Mouse (Mus musculus) heart, adult 18-20 months (tissue): ENCODE results near the gene Ppp1r1b. TPM values are rescaled to one million over a fixed set of nuclear protein-coding genes. Genes with fewer than 3 reads are reported as not detected.
"Not testable (repeated sequence)": the region's sequence is repeated elsewhere in the genome, so short reads cannot be mapped to it uniquely, and the experiment has no call there.

ENCODE experiments used
- DNase-seq, 2 experiments: peaks; one replicate each; pipeline ENCODE4 v3.0.0; 2021 to 2022; ENCODE audit warnings: mixed read lengths in 1 of 2
- total RNA-seq, 2 experiments: library from RNA; stranded (reverse); gene quantifications; 2 replicates each; pipeline ENCODE4 v1.2.3; 2021

The Ppp1r1b gene
- total RNA-seq, 2 experiments from 2014 or later, result 4.3 to 5.1 TPM

GRCm38 (mm10) chr11:98373244-98373643, 25.0 kb downstream of the Ppp1r1b start:
- DNase-seq, result no peak

DNA sequence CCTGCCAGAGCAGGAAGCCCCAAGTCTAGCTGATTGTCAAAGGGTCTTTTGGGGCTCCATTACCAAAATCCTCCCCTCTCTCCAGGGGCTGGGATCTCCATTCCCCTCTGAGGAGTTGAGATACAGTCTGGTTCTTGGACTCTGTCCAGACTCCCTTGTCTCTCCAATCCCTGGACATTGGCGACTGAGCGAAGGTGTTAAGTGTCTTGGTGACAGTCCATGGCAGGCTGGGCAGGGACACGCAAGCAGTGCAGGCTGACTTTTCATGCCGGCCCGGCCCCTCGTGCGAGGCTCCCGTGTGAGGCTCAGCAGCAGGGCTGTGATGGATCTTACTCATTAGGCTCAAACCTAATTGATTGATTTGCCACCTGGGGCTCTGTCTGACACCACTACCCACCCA, 26.1 kb downstream of the Ppp1r1b start:
- peak; percentile 67 to 72 for DNase-seq

- DNase-seq, result no peak
Measured at GRCm38 (mm10) chr11:98376756-98377155, 28.6 kb downstream of the Ppp1r1b start.

DNA sequence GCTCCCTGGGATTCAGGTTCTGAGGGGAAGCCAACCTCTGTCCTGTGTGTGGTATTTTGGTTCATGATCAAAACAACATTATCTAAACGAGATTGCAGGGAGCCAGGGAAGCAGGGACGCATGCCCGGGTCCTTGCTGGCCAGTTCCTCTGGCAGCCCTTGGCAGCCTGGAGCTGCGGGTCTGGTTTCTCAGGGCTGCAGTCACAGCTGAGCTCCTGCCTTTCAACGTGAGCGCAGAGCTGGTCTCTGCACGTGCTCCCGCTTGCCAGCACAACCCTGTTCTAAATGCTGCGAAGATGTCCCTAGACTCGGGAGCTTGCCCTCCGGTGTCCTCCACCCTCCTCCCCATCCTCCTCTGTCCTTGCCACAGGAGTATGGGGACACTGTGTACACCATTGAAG, 29.6 kb downstream of the Ppp1r1b start:
- DNase-seq, result peak; percentile 73 to 89

- peak; percentile 67 to 82 for DNase-seq
Measured at GRCm38 (mm10) chr11:98379379-98379778, 31.2 kb downstream of the Ppp1r1b start.

- DNase-seq, result peak; percentile 71 to 73
Measured at GRCm38 (mm10) chr11:98380106-98380505, 31.9 kb downstream of the Ppp1r1b start.

DNA sequence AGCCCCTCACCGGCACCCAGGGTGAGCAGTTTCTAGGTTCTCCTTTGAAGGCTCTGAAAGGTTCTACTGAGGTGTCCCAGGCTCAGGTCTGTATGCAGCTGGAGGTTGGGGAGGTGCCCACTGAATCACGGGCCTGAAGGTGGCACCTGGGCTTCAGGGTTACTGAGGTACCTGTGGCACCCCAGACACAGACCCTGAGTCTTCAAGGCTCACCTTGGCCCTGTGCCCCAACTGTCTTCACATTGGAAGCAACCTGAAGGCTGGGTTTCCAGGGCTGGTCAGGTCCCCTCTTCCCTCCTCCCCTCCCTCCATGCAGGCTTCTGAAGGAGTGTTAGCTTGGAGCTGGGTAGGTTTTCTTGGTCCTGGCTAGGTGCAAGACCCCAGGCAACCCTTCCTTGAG, 33.4 kb downstream of the Ppp1r1b start:
- no peak for DNase-seq

GRCm38 (mm10) chr11:98382405-98382804, 34.2 kb downstream of the Ppp1r1b start:
- not testable (repeated sequence) for DNase-seq

GRCm38 (mm10) chr11:98383261-98384030, 35.2 kb downstream of the Ppp1r1b start, which contains the start of gene Tcap:
Gene Tcap, plus strand, starts transcription at chr11:98383811.
- peak; percentile 81 to 83 for DNase-seq

- no peak for DNase-seq
Measured at GRCm38 (mm10) chr11:98384216-98384615, 36.0 kb downstream of the Ppp1r1b start.

DNA sequence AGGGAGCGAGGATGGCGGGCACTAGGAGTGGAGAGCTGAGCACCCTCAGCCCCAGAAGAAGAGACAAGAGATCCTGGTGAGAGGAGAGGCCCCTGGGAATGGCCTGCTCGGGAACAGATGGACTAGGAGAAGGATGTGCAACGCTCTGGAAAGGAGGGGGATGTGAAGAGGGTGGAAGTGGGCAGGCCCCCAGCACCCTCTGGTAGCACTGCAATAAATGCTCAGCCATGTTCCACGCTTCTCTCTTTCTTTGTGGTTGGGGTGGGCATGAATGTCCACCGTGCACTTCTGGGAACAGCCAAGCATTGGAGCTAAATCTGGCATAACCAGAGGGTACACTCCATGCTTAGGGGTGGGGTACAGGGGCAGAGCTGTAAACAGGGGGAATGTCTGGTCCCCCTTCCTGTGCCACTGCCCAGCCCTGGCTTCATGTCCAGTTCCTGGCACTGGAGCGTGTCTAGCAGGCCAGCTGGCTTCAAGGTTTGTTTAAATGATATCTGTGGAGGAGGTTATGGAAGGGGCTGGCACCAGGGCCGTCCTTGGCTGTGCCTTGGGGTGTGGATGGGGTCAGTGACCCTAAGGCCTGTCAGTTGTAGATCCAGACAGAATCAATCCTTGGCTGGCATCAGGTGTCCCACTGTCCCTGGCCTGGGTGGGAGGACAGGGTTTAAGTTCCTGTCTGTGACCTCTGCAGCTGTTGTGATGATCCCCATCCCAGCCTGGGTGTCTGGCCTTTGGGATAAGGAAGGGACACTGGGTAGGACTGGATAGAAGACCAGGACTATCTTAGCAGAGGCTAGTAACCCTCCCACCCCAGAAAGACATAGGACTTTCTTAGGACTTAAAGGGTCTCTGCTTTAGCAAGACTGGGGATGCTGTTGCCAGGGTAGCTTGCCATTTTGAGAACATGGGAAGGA, 36.8 kb downstream of the Ppp1r1b start:
- DNase-seq, result peak; percentile 76 to 78

DNA sequence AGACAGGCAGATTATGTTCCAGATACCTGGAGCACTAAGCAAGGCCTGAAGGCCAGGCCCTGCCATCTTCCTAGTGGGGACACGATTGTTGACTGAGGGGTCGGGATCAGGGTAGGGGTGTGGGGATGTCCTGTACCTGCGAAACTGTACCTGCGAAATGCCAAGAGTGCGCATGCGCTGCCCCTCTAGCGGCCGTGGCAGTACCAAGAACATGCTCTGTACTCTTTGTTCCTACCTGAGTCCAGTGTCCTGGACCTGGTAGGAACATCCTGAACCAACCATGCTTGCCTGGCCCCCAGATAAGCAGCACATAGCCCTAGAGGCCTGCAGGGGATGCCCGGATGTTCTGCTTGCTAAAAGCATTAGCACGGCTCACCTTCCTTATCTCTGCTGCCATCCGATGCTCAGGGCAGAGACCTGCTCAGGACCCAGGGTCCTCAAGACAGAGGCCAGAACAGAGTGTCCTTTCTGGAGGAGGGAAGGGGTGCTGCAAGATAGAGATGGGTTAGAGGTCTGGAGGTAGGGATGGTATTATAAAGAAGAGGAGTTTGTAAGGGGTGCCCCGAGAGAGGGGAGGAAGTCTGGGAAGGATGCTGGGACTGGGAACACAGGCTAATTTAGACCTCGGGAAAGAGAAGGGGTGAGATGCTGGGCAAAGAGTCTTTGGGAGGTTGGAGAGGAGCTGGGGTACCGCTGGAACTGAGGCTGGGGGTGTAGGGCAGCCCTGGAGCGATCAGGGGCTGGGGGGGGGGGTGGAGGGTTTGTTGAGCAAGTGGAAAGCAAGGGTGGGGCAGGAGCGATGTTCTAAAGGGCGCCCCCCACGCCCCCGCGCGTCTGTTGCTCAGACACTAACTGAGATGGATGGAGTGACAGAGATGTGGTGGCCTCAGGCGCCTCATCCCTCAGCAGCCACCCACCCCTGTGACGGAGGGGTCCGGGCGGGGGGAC, 37.7 kb downstream of the Ppp1r1b start, which contains the start of gene Pnmt:
TSS of gene Pnmt (plus strand) at position 813 of the 948 bp plus-strand sequence.
- DNase-seq, result peak; percentile 70 to 77

- no peak for DNase-seq
Measured at GRCm38 (mm10) chr11:98386596-98386995, 38.4 kb downstream of the Ppp1r1b start.

DNA sequence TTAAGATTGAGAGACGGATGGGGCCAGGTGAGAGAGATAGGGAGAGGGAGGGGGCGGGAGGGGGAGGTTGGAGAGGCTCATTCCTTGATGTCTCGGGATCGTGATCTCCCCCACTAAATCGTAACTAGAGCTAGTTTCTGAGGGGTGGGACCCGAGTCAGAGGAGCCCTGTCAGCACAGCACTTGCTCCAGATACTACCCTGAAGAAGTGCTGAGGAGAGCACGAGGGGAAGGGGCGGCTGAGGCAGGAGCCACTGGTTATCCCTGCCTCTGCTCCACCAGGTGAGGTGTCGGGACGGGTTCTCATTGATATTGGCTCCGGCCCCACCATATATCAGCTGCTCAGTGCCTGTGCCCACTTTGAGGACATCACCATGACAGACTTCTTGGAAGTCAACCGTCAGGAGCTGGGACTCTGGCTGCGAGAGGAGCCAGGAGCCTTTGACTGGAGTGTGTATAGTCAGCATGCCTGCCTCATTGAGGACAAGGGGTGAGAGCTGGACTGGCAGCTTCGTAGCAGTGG, 38.9 kb downstream of the Ppp1r1b start:
- DNase-seq, result no peak

DNA sequence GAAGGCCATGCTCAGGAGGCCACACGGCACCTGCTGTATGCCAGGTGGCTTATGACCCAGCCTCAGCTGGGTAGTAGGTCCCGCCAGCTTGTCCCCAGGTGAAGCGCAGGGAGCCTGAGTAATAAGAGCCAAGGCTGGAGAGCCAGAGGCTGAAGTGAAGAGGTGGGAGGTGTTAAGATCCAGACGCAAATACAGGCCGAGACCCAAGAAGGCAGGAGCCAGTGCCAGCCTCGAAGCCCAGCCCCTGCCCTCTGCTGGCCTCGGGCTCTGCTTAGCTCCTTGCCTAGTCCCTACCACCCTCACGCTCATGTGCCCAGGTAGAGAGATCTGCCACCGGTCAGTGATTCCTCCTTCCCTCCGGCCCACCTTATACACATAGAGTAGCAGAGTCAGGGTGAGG, 40.1 kb downstream of the Ppp1r1b start:
- DNase-seq, result no peak

DNA sequence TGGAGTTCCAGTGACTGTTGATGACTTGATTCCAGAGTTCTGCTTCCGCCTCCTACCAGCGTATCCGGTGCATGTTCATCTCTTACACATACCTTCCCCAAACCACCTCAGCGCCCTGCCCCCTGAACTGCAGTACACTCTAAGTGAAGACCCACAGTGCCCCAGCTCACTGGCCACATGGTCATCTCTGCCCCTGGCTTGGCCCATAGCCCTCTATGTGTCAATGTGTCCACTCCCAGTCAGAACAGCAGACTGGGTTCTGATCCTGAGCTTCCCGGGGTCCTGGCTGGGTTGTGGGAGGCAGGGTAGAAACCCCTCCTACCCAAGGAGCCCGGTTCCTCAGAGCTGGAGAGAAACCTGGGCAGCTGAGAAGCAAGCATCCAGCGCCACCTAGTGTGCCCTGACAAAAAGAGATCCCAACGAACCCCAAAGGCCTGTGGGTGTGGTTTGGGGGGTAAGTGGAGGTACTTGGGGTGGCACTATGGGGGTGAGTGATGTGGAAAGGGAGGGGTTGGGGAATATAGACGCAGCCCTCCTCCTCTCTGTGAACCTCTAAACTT, 41.1 kb downstream of the Ppp1r1b start:
- DNase-seq, result peak in 1 of 2 experiments; percentile 65

DNA sequence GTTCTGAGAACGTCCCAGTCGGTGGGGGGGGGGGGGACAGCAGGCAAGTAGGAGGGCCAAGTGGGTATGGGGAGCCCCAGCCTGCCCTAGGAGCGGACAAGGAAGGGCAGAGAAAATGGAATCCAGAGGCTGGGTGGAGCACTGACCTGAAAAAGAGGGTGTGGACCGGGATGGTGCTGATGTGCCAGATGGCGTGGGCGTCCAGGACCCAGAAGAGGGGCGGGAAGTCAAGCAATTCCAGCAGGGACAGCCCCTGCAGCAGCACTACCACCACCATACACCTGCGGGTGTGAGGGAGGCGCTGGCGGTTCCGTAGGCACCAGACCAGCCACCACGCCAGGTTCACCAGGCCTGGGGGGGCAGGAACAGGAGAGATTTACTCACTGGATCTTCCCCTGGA, 41.9 kb downstream of the Ppp1r1b start:
- DNase-seq, result no peak

GRCm38 (mm10) chr11:98392034-98392433, 43.8 kb downstream of the Ppp1r1b start:
- no peak for DNase-seq

GRCm38 (mm10) chr11:98392645-98393044, 44.4 kb downstream of the Ppp1r1b start:
- DNase-seq, result no peak

GRCm38 (mm10) chr11:98393317-98393716, 45.1 kb downstream of the Ppp1r1b start:
- DNase-seq, result peak; percentile 59 to 65

DNA sequence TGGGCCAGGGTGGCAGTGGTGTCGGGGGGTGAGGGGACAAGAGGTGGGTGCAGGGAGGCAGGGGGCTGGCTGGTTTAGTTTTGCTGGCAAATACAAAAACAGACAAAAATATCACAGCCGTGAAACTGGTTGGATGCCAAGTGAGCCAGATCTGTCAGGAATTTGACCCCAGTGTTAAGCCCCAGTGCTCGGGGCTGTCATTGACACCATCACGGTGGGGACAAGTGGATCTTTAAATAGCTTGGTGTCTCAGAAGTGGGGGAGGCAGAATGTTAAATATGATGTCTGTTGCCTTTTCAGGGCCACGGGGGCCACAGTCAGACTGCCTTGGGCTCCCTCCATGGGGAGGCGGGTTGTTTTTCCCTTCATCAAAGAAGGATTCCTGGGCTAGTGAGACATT, 46.1 kb downstream of the Ppp1r1b start:
- DNase-seq, result peak; percentile 71 to 81
